10 mouse cellular contexts compared by ENCODE assay signal in the genomic region with DNA sequence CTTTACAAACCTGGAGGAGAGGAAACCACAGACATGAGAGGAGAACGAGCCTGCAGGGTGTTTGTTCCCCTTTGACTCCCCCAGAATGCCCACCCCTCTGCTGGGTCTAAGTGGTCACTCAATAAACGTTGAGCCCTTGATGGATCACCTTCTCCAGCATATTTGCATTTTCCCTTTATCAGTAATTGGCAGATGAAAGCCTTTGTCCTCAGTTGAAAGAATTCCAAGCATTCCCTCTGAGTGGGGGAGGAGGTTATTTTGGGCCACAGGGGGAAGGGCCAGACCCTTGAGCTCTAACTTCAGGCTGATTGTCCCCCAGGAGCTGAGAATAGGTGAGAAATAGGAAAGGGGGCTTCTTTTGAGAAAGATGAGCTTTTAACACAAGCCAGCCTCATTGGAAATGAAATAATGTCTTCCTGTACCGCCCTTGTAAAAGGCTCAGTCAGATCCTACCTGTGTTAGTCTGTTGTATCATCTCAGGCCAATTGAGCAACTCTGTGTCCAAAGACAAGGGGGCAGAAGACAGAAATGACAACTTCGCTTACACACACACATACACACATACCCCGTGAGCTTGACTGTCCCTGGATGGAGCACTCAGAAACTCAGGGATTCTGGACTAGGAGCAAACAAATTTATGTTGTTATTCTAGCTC. TPM values are rescaled to one million over a fixed set of nuclear protein-coding genes. Genes with fewer than 3 reads are reported as not detected.
DNase-seq lines count a peak whose midpoint lies in the region; ATAC-seq and TF ChIP-seq lines count a peak whose summit lies in the region.
"Had no signal": no experiment of that assay in that cellular context is flagged by ENCODE, and none has a peak within 500 bp of the region (broad histone marks: within the 10 kb centered on the region; RNA-seq: fewer than 3 reads in every experiment).

No protein-coding gene starts in this region.

- no peak for TF ChIP-seq CTCF in kidney, postnatal 0 days (IDR thresholded peaks at IDR 0.05; ENCODE audit: low read depth)

- no peaks in the 10 kb centered on the region for H3K9me3 ChIP-seq in kidney, postnatal 0 days (replicated peaks; ENCODE audit: low read length)
- no peaks in the 10 kb centered on the region for H3K9me3 ChIP-seq in hindbrain, embryonic 10.5 days
- no peaks in the 10 kb centered on the region for H3K9me3 ChIP-seq in midbrain, embryonic 15.5 days

- H3K4me1 ChIP-seq in kidney, postnatal 0 days (replicated peaks; ENCODE audit: insufficient read depth, low read length): peaks cover 27% of the 10 kb centered on the region
- H3K4me1 ChIP-seq in hindbrain, embryonic 10.5 days (replicated peaks): peaks cover 87% of the 10 kb centered on the region
- peaks cover 40% of the 10 kb centered on the region for H3K4me1 ChIP-seq in midbrain, embryonic 15.5 days

- H3K4me3 ChIP-seq in kidney, postnatal 0 days (replicated peaks; ENCODE audit: low read depth, low read length): no peak overlapping the region
- peak overlapping the region; percentile 71 for H3K4me3 ChIP-seq in hindbrain, embryonic 10.5 days
- H3K4me3 ChIP-seq in midbrain, embryonic 15.5 days: no peak overlapping the region

- no peak for ATAC-seq in kidney, postnatal 0 days (replicated peaks; ENCODE audit: low FRiP score, low read depth)
- ATAC-seq in midbrain, embryonic 15.5 days (replicated peaks): no peak

- DNase-seq in kidney, postnatal 0 days (ENCODE audit: low spot score): no peak
- no peak for DNase-seq in kidney, postnatal 10 days
- peak; percentile 74 for DNase-seq in embryo, embryonic 10 days (ENCODE audit: low spot score)
- no peak for DNase-seq in hindbrain, embryonic 10.5 days (ENCODE audit: low spot score)
- DNase-seq in gastrocnemius, postnatal 25 days: no peak
- DNase-seq in right cerebral cortex, adult 18-20 months: no peak
- no peak for DNase-seq in T-cell, adult 2 months (ENCODE audit: low spot score)
- DNase-seq: lung, postnatal 10 days had no signal

- H3K27ac ChIP-seq in kidney, postnatal 0 days: no peak overlapping the region
- peak overlapping the region; percentile 97 for H3K27ac ChIP-seq in hindbrain, embryonic 10.5 days
- no peak overlapping the region for H3K27ac ChIP-seq in midbrain, embryonic 15.5 days

- peak overlapping the region; percentile 29; the same call in 1 of the 2 replicates for H3K9ac ChIP-seq in kidney, postnatal 0 days (ENCODE audit: low read depth, low read length)
- no peak overlapping the region for H3K9ac ChIP-seq in midbrain, embryonic 15.5 days

- peak overlapping the region; percentile 93 for H3K4me2 ChIP-seq in kidney, postnatal 0 days (ENCODE audit: low read length)
- H3K4me2 ChIP-seq in midbrain, embryonic 15.5 days: peak overlapping the region; percentile 97; the same call in 1 of the 2 replicates

- 42% methylated on average over 5 of the region's 5 CpGs for WGBS in kidney, postnatal 0 days
- WGBS in hindbrain, embryonic 10.5 days: 17% methylated on average over 5 of the region's 5 CpGs
- 26% methylated on average over 5 of the region's 5 CpGs for WGBS in midbrain, embryonic 15.5 days

- no peaks in the 10 kb centered on the region for H3K36me3 ChIP-seq in kidney, postnatal 0 days (ENCODE audit: insufficient read depth, low read length)
- H3K36me3 ChIP-seq in hindbrain, embryonic 10.5 days: no peaks in the 10 kb centered on the region
- H3K36me3 ChIP-seq in midbrain, embryonic 15.5 days (replicated peaks): no peaks in the 10 kb centered on the region

- no peaks in the 10 kb centered on the region for H3K27me3 ChIP-seq in kidney, postnatal 0 days (ENCODE audit: insufficient read depth, low read length)
- no peaks in the 10 kb centered on the region for H3K27me3 ChIP-seq in hindbrain, embryonic 10.5 days (ENCODE audit: insufficient read depth, poor library complexity, severe bottlenecking)
- H3K27me3 ChIP-seq in midbrain, embryonic 15.5 days (replicated peaks): no peaks in the 10 kb centered on the region

RNA-seq across cellular contexts. Expression of a gene that starts 1.9 kb away (rescaled TPM):
- polyA plus RNA-seq in kidney, postnatal 0 days (2015; fragmentation: Nextera tagmentation; extraction: Ambion mirVana): 62.5 and 66.1 TPM in 2 replicates
- polyA plus RNA-seq in hindbrain, embryonic 10.5 days (2016; fragmentation: Nextera tagmentation; extraction: Ambion mirVana): 84.6 and 92.4 TPM in 2 replicates
- 115 and 123 TPM in 2 replicates for polyA plus RNA-seq in midbrain, embryonic 15.5 days (2015; fragmentation: Nextera tagmentation; extraction: Ambion mirVana)
- total RNA-seq in gastrocnemius, postnatal 25 days (2021): 10 to 100 TPM; 12.8 to 14.3 TPM

RNA-seq across cellular contexts. Expression of a gene that starts 23.4 kb away (rescaled TPM):
- 22.5 and 23.4 TPM in 2 replicates for polyA plus RNA-seq in kidney, postnatal 0 days (2015; fragmentation: Nextera tagmentation; extraction: Ambion mirVana)
- 10.2 and 11.3 TPM in 2 replicates for polyA plus RNA-seq in hindbrain, embryonic 10.5 days (2016; fragmentation: Nextera tagmentation; extraction: Ambion mirVana)
- 11.6 and 13.6 TPM in 2 replicates for polyA plus RNA-seq in midbrain, embryonic 15.5 days (2015; fragmentation: Nextera tagmentation; extraction: Ambion mirVana)
- total RNA-seq in gastrocnemius, postnatal 25 days (2021): 10 to 100 TPM; 31.5 to 36.3 TPM

RNA-seq across cellular contexts. Expression of a gene that starts 55.3 kb away (rescaled TPM):
- 0.46 TPM in 1 of 2 replicates, not detected in the other for polyA plus RNA-seq in kidney, postnatal 0 days (2015; fragmentation: Nextera tagmentation; extraction: Ambion mirVana)
- 0.50 and 2.4 TPM in 2 replicates for polyA plus RNA-seq in hindbrain, embryonic 10.5 days (2016; fragmentation: Nextera tagmentation; extraction: Ambion mirVana)
- 1.5 TPM in 1 of 2 replicates, not detected in the other for polyA plus RNA-seq in midbrain, embryonic 15.5 days (2015; fragmentation: Nextera tagmentation; extraction: Ambion mirVana)
- not detected for total RNA-seq in gastrocnemius, postnatal 25 days (2021)
- total RNA-seq: hematopoietic stem cell, adult 5-6 weeks had no signal
